Mouse (Mus musculus): ENCODE data around the gene Pttg1ip.

The Pttg1ip gene

GRCm38 (mm10) chr10:77643160-77643559 lies 61.6 kb downstream of the Pttg1ip start:
- DNase-seq (ENCODE audit: low spot score): no peak

- DNase-seq (ENCODE audit: low spot score): no peak
These were observed 64.1 kb downstream of the Pttg1ip start for GRCm38 (mm10) chr10:77645571-77645970.

GRCm38 (mm10) chr10:77647461-77647860 lies 65.9 kb downstream of the Pttg1ip start:
- DNase-seq (ENCODE audit: low spot score): no peak

- DNase-seq (ENCODE audit: low spot score): no peak
These were observed 66.4 kb downstream of the Pttg1ip start for GRCm38 (mm10) chr10:77647901-77648300.
